Mouse (Mus musculus): ENCODE measurements around the gene Gca. TPM values are rescaled to one million over a fixed set of nuclear protein-coding genes. Genes with fewer than 3 reads are reported as not detected.
"Not testable (repeated sequence)": the region's sequence is repeated elsewhere in the genome, so short reads cannot be mapped to it uniquely, and the experiment has no call there.

Gca gene
- polyA plus RNA-seq, 1 experiment = 14.3 TPM

GRCm38 (mm10) chr2:62665536-62665935 lies 1.5 kb downstream of the Gca start:
- DNase-seq (ENCODE audit: low read depth, low spot score) = no peak
- WGBS = 25% methylated on average over 1 of the region's 1 CpGs

GRCm38 (mm10) chr2:62669848-62670247 lies 5.8 kb downstream of the Gca start:
- 67% methylated on average over 3 of the region's 3 CpGs for WGBS

GRCm38 (mm10) chr2:62670301-62670700 lies 6.2 kb downstream of the Gca start:
- DNase-seq (ENCODE audit: low read depth, low spot score) = no peak
- WGBS = 82% methylated on average over 5 of the region's 5 CpGs

More at GRCm38 (mm10) chr2:62669848-62670247, 5.8 kb downstream of the Gca start:
- DNase-seq (ENCODE audit: low read depth, low spot score) = no peak

GRCm38 (mm10) chr2:62670767-62671166 lies 6.7 kb downstream of the Gca start:
- 82% methylated on average over 4 of the region's 4 CpGs for WGBS
- no peak for DNase-seq (ENCODE audit: low read depth, low spot score)

- WGBS = 86% methylated on average over 5 of the region's 5 CpGs
- DNase-seq (ENCODE audit: low read depth, low spot score) = no peak
Measured at GRCm38 (mm10) chr2:62672788-62673187, 8.7 kb downstream of the Gca start.

- 24% methylated on average over 8 of the region's 8 CpGs for WGBS
- no peak for DNase-seq (ENCODE audit: low read depth, low spot score)
Measured at GRCm38 (mm10) chr2:62681667-62682066, 17.6 kb downstream of the Gca start.

- WGBS = 38% methylated on average over 3 of the region's 3 CpGs
- no peak for DNase-seq (ENCODE audit: low read depth, low spot score)
Measured at GRCm38 (mm10) chr2:62684989-62685595, 21.0 kb downstream of the Gca start.

- no peak for DNase-seq (ENCODE audit: low read depth, low spot score)
- 52% methylated on average over 6 of the region's 6 CpGs for WGBS
Measured at GRCm38 (mm10) chr2:62685934-62686333, 21.8 kb downstream of the Gca start.

GRCm38 (mm10) chr2:62706313-62706712 lies 42.2 kb downstream of the Gca start:
- 87% methylated on average over 3 of the region's 3 CpGs for WGBS
- DNase-seq (ENCODE audit: low read depth, low spot score) = no peak

GRCm38 (mm10) chr2:62709633-62710032 lies 45.5 kb downstream of the Gca start:
- WGBS = 63% methylated on average over 1 of the region's 1 CpGs
- no peak for DNase-seq (ENCODE audit: low read depth, low spot score)

GRCm38 (mm10) chr2:62714362-62714761 lies 50.3 kb downstream of the Gca start:
- 91% methylated on average over 4 of the region's 4 CpGs for WGBS
- not testable (repeated sequence) for DNase-seq (ENCODE audit: low read depth, low spot score)

- no peak for DNase-seq (ENCODE audit: low read depth, low spot score)
- WGBS = 91% methylated on average over 4 of the region's 4 CpGs
Measured at GRCm38 (mm10) chr2:62715260-62715659, 51.2 kb downstream of the Gca start.

- WGBS = 75% methylated on average over 6 of the region's 6 CpGs
- no peak for DNase-seq (ENCODE audit: low read depth, low spot score)
Measured at GRCm38 (mm10) chr2:62717270-62717669, 53.2 kb downstream of the Gca start.

- DNase-seq (ENCODE audit: low read depth, low spot score) = no peak
- WGBS = 38% methylated on average over 1 of the region's 1 CpGs
Measured at GRCm38 (mm10) chr2:62718411-62718810, 54.3 kb downstream of the Gca start.

- DNase-seq (ENCODE audit: low read depth, low spot score) = no peak
- WGBS = 2% methylated on average over 1 of the region's 1 CpGs
Measured at GRCm38 (mm10) chr2:62725946-62726345, 61.9 kb downstream of the Gca start.

GRCm38 (mm10) chr2:62727732-62728131 lies 63.6 kb downstream of the Gca start:
- DNase-seq (ENCODE audit: low read depth, low spot score) = no peak
- 89% methylated on average over 2 of the region's 2 CpGs for WGBS

GRCm38 (mm10) chr2:62730671-62731070 lies 66.6 kb downstream of the Gca start:
- 65% methylated on average over 1 of the region's 1 CpGs for WGBS
- no peak for DNase-seq (ENCODE audit: low read depth, low spot score)

GRCm38 (mm10) chr2:62743098-62743497 lies 79.0 kb downstream of the Gca start:
- WGBS = 70% methylated on average over 2 of the region's 2 CpGs
- no peak for DNase-seq (ENCODE audit: low read depth, low spot score)

Data from large intestine, adult 2 months (tissue).